ENCODE assay signal across 17 mouse cellular contexts in genomic region chr12:111134169-111134568, GRCm38 (mm10). TPM values are rescaled to one million over a fixed set of nuclear protein-coding genes. Genes with fewer than 3 reads are reported as not detected.
DNase-seq lines count a peak whose midpoint lies in the region; ATAC-seq and TF ChIP-seq lines count a peak whose summit lies in the region.
"Had no signal": no experiment of that assay in that cellular context is flagged by ENCODE, and none has a peak within 500 bp of the region (broad histone marks: within the 10 kb centered on the region; RNA-seq: fewer than 3 reads in every experiment).

No protein-coding gene starts in this region.

- intact Hi-C loops in left cerebral cortex, adult 2 months (cut with DNase I): no loop called here
- intact Hi-C loops in left cerebral cortex, postnatal 25 days (cut with DNase I): no loop called here

- H3K27ac ChIP-seq in left cerebral cortex, adult 2 months: peak overlapping the region; percentile 24; the same call in 1 of the 2 replicates
- H3K27ac ChIP-seq in brown adipose tissue, adult 24 weeks (replicated peaks; ENCODE audit: low read depth, low read length): peak overlapping the region; percentile 80

- no peak for ATAC-seq in activated CD4-positive, CD25-positive, alpha-beta regulatory T cell, adult 4 months
- no peak for ATAC-seq in granulocyte monocyte progenitor cell, adult 5-6 weeks (replicated peaks; ENCODE audit: poor library complexity, severe bottlenecking)
- ATAC-seq: CD4-positive, CD25-positive, alpha-beta regulatory T cell, adult 4 months had no signal

- no peak overlapping the region for H3K4me3 ChIP-seq in left cerebral cortex, adult 2 months
- no peak overlapping the region for H3K4me3 ChIP-seq in brown adipose tissue, adult 24 weeks (ENCODE audit: insufficient read depth, low read depth, low read length)
- H3K4me3 ChIP-seq: hindbrain, embryonic 13.5 days had no signal

- peak; percentile 9 for DNase-seq in heart, adult 8-10 months (ENCODE audit: low spot score)
- no peak for DNase-seq in heart, adult 9 months (ENCODE audit: low spot score in 2 of 2)
- DNase-seq in left cerebral cortex, adult 2 months (ENCODE audit: extremely low spot score in 1 of 2, low spot score in 2 of 2): no peak
- no peak for DNase-seq in left cerebral cortex, postnatal 25 days (ENCODE audit: low spot score in 2 of 2)
- peak; percentile 63 to 78 for DNase-seq in cerebellum, postnatal 10 days
- DNase-seq: retina, postnatal 1 day had no signal

- H3K4me1 ChIP-seq in brown adipose tissue, adult 24 weeks (ENCODE audit: control insufficient read depth, insufficient read depth, insufficient read length, low read length): peaks cover 2% of the 10 kb centered on the region; the same call in 1 of the 2 replicates

- TF ChIP-seq CTCF in left cerebral cortex, adult 2 months (IDR thresholded peaks at IDR 0.05): no peak

RNA-seq across cellular contexts. Expression of gene Traf3, which starts 32.0 kb away (rescaled TPM):
- total RNA-seq in heart, adult 8-10 months (2022): 10 to 100 TPM; 12.5 to 19.0 (median 15.3) TPM
- 10 to 100 TPM; 40.8 to 49.1 TPM for total RNA-seq in left cerebral cortex, adult 2 months (2021)
- total RNA-seq in left cerebral cortex, postnatal 25 days (2021): 10 to 100 TPM; 61.3 to 74.6 TPM
- 4.7 and 5.1 TPM in 2 replicates for polyA plus RNA-seq in brown adipose tissue, adult 24 weeks (2012; ENCODE audit: insufficient read depth, insufficient read length, missing spikeins)
- polyA plus RNA-seq in activated CD4-positive, CD25-positive, alpha-beta regulatory T cell, adult 4 months (2017; shearing (Covaris generic)): 10 to 100 TPM; 14.4 to 15.5 TPM
- 15.0 and 16.2 TPM in 2 replicates for total RNA-seq in granulocyte monocyte progenitor cell, adult 5-6 weeks (2014; fragmentation: Nextera tagmentation)
- 15.7 and 21.8 TPM in 2 replicates for total RNA-seq in granulocyte monocyte progenitor cell, adult 5-6 weeks (2017)

RNA-seq across cellular contexts. Expression of gene 4930595D18Rik, which starts 50.1 kb away (rescaled TPM):
- total RNA-seq in heart, adult 8-10 months (2022): not detected
- total RNA-seq in left cerebral cortex, adult 2 months (2021): not detected
- total RNA-seq in left cerebral cortex, postnatal 25 days (2021): not detected
- not detected in 2 replicates for polyA plus RNA-seq in brown adipose tissue, adult 24 weeks (2012; ENCODE audit: insufficient read depth, insufficient read length, missing spikeins)
- polyA plus RNA-seq in activated CD4-positive, CD25-positive, alpha-beta regulatory T cell, adult 4 months (2017; shearing (Covaris generic)): 1 to 10 TPM in 1 of 2 experiments, not detected in 1; 2.8 TPM
- not detected in 2 replicates for total RNA-seq in granulocyte monocyte progenitor cell, adult 5-6 weeks (2014; fragmentation: Nextera tagmentation)
- not detected in 2 replicates for total RNA-seq in granulocyte monocyte progenitor cell, adult 5-6 weeks (2017)
- total RNA-seq: layer of hippocampus, postnatal 10 days had no signal
- polyA plus RNA-seq: embryonic facial prominence, embryonic 11.5 days; kidney, embryonic 16.5 days; limb, embryonic 11.5 days; liver, embryonic 16.5 days; neural tube, embryonic 11.5 days had no signal

Comparison
In these comparisons a context has a peak if more than half of its experiments do, and no peak if none do; other contexts are left out.
1. DNase-seq: peak in heart, adult 8-10 months (single experiment) and cerebellum, postnatal 10 days (2 of 2); none in heart, adult 9 months (0 of 2), left cerebral cortex, adult 2 months (0 of 2) and left cerebral cortex, postnatal 25 days (0 of 2).